Mouse (Mus musculus) right cerebral cortex, postnatal 36 days (tissue): ENCODE data around the gene R3hdml.
A peak's percentile ranks its signal among the peaks of the same experiment; 100 is the strongest.
"Not testable (repeated sequence)": the region's sequence is repeated elsewhere in the genome, so short reads cannot be mapped to it uniquely, and the experiment has no call there.

ENCODE experiments used
- DNase-seq, 2 experiments: peaks; one replicate each; pipeline ENCODE4 v3.0.0; 2022; ENCODE audit warnings: low spot score in 2 of 2, mixed read lengths in 1 of 2

The R3hdml gene

DNA sequence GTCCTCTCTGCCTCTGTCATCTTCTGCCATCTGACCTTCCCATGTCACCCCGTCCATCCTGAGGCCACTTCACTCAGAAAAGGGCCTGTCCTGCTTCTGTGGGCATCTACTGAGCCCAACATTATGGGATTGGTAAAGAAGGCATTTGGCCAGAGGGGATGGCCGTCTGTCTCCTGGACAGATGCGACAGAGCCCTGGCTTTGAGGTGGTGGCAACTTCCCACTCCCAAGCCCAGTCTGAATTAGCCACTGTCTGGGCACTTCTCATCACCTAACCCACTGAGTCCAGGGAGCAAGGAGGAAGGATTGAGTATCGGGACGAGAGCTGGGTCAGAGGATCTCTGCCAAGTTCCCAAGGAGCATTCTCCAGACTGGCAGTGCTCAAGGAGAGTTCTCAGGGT lies at the start of gene R3hdml:
R3hdml (plus strand) TSS at position 301 of the 400 bp plus-strand sequence.
- no peak for DNase-seq

DNA sequence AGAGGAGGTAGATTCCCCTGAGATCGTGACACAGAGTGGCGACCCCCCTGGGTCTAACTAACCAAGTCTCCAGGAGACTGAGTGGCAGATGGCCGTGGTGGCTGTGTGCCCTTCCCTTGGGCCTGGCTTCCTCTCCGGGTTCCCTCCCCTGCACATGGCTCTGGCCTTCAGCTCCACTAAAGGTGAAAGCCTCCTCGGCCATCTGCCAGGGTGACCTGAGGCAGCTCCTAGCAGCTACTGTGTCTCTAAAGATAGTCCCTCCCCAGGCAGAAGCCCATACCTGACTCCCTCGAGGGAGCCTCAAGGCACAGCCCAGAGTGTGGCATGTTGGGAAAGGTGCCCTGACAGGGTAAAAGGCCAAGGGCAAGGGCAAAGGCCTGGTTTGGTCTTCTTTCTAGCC lies 48.6 kb upstream of the R3hdml start:
- DNase-seq: no peak

DNA sequence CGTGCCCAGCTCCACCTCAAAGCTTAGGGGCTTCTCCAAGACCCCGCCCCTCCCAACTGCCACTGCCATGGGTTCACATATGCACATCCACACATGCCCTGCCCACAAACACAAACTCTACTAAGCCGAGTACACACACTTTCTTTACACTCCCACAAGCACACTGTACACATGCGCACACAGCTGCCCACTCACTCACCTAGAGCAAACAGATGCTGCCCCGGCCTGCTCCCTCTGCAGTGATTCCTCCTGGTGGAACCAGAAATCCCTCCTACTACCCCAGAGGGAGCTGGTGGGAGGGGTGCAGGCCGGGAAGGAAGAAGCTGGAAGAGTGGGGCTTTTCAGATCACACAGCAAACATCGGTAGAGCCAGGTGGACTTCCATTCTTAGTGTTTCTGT lies 48.1 kb upstream of the R3hdml start:
- DNase-seq: no peak

DNA sequence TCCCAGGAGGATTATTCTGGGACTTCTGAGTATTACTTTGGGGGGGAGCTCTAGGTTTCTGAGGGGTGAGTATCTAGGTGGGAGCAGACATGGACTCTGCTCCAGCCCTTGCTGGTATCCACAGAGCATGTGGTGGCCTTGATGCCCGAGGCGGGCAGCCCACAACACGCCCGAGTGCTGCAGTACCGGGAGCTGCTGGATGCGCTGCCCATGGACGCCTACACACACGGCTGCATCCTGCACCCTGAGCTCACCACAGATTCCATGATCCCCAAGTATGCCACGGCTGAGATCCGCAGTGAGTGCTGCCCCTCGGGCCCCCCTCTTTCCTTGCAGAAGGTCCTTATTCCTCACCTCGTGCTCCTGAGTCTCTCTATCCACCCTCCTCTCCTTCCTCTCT lies 44.7 kb upstream of the R3hdml start:
- no peak for DNase-seq

DNA sequence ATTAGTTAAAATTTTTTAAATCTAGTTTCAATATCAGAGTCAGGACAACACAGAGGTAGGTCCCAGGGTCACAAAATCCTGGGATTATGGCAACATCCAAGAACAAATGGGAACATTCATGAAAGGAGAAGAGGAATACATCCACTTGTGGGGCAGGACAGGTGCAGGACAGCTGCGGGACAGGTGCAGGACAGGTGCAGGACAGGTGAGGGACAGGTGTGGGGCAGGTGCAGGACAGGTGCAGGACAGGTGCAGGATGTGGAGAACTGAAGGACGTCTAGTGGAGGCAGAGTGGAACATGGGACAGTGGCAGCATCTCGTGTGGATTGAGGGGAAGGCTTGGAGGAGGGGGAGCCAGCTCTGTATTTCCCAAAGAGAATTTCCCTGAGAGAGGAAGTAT lies 42.8 kb upstream of the R3hdml start:
- no peak for DNase-seq

DNA sequence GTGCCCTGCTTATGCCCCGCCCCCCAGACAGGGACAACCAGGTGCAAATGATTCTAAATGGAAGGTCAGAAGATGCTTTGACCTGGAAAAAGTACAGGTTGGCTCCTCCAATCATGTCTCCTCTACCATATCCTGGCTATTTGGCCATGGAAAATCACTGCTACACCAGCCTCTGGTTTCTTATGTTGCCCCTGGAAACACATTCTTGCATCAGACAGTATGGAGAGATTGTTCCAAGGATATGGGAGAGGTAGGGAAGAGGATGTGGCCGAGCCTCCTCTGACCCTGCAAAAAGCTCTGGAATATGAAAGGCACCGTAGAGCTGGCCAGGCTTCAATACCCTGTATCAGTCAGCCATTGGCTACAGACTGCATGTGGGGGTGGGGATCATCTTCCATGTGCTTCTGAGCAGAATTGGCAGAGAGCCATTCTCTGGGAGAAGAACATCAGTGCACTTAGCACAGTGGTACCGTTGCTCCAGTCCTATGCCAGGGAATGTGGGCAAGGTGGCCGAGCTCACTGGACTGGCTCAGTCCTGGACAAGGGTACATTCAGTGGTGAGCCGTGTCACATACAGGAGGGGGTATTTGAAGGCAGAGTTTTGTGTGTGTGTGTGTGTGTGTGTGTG lies 41.3 kb upstream of the R3hdml start:
- DNase-seq: peak; percentile 40 to 43

DNA sequence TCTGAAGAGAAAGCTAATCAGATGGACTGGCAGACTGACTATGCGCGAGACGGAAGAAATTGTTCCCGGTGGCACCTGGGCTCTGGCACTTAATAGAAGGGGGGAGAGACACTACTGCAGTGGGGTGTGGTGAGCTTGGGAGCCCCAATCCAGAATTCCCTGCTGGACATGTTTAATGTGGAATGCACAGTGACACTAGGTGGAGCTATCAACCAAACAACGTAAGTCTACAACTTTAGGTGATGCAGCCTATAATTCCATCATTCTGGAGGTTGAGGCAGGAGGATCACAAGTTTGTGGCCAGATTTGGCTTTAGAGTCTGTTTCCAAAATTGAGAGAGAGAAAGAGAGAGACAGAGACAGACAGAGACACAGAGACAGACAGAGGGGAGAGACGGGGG lies 39.4 kb upstream of the R3hdml start:
- DNase-seq: no peak

DNA sequence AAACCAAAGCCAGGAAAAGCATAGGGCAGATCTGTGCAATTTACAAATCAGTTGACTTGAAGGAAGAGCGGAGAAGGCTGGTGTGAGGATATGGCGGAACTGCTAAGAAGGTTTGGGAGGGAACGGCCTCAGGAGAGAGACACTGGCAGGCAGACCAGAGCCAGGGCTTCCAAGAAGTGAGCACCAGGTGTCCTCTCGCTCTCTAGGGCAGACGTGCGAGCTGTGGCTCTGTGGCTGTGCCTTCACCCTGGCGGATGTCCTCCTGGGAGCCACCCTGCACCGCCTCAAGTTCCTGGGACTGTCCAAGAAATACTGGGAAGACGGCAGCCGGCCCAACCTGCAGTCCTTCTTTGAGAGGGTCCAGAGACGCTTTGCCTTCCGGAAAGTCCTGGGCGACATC lies 38.7 kb upstream of the R3hdml start:
- DNase-seq: no peak

DNA sequence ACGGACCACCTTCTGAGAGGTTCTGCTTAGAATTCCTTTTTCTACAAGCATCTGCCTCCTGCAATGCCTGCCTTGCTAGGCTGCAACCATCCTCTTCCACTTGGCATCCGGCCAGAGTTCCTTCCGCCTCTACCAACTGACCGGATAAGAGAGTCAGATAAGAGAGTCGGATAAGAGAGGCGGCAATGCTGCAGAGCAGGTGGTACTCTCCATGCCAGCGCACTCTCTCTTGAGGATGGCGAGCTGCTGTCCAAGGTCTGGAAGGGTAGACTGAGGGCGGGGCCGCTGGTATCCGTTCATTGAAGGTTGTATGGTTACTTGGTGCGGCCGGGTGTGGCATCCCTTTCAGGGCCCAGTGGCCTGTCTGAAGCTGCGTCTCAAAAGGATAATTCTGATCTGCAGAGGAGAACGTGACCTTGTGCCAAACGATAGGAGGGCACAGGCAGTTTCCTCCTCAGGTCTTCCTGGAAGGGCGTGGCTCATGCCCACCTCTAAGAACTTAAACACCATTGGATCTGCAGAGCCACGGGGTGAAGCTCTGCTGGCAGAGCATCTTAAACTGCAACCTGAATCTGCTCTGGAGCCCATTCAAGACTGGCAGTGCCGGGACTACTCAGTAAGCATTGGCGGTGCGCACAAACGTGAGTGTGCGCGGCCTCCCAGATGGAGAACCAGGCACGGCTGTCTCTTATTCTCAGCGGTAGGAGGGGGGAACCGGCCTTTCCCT lies 33.4 kb upstream of the R3hdml start:
- no peak for DNase-seq

DNA sequence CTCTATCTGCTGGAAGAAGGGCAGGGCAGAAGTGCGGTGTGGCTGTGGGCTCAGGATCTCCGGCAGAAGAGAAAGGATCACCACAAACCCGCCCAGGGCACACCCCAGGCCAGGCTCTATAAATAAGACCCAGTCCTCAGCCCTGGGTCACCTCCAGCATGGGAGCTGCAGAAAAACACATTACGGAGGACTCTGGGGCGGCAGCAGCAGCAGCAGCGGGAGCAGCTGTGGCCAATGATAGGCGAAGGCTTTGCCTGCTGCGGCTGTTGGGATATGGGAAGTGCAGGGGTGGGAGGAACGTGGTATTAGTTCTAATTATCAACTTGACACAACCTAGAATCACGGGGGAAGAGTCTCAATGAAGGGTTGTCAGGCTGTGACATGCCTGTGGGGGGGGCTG lies 32.7 kb upstream of the R3hdml start:
- DNase-seq: no peak

DNA sequence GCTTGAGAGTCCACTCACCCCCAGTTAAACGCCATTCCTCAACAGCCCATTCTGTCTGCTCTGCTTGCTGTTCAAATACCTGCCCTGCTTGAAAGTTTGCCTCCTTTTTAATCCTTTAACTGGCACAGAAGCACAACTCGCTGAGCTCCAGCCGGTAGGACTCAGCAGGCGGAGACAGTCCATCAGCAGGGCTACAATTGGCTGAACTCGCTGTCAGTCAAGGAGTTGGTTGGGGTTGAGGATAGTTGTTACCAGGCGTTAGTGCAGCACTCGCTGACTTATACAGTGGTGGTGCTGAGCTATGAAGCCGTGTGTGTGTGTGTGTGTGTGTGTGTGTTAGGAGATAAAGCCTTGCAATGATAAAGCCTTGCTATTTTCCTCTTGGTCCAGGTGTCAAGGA lies 31.5 kb upstream of the R3hdml start:
- DNase-seq: no peak

DNA sequence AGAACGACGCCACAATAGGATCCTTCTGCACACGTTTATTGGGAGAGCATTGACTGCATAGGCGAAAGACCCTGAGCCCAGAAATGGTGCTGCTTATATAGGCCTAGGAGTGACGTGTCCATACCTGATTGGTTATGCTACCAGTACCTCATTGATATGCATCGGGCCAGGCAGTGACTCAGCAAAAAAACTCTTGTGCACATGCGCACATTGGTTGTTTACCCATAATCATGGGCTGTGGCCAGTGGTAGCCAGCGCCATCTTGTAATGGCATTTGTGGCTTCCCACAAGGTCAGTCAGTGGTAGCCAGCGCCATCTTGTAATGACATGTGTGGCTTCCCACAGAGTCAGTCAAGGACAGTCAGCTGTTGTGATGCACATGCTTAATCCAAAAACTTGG lies 30.8 kb upstream of the R3hdml start:
- DNase-seq: not testable (repeated sequence)

DNA sequence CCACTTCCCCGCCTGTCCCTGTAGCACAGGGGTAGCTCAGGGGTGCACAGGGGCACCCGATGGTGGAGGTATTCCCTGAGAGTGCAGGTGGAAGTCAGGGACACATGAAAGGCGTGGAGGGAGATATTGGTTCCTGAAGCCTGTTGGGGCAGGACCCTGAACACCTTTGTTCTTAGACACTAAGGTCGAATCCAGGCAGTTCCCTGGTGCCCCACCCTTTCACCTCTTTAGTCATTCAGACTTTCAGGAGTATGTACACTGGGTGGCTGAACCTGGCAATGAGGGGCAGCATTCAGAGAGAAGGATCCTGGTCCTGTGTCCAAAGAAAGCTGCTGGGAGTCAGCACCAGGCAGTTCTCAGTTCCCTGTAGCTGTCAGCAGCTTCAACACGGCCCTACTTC lies 29.7 kb upstream of the R3hdml start:
- DNase-seq: no peak

DNA sequence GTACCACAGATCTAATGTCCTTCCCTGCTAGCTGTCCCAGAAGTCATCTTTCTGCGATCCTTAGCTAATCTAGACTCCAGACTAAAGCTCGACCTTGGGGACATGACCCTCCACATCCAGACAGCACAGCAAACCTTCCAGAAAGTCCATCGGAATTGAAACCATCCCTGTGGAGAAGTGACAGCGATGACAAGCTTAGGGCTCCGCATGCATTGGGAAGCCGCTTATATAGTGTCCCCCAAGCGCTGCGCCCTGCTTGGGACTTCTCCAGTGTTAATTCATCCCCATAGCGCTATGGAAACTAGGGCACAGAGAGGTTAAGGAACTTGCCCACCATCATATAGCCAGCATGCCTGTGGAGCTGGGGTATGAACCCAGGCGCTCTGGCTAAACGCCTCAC lies 29.3 kb upstream of the R3hdml start:
- no peak for DNase-seq

DNA sequence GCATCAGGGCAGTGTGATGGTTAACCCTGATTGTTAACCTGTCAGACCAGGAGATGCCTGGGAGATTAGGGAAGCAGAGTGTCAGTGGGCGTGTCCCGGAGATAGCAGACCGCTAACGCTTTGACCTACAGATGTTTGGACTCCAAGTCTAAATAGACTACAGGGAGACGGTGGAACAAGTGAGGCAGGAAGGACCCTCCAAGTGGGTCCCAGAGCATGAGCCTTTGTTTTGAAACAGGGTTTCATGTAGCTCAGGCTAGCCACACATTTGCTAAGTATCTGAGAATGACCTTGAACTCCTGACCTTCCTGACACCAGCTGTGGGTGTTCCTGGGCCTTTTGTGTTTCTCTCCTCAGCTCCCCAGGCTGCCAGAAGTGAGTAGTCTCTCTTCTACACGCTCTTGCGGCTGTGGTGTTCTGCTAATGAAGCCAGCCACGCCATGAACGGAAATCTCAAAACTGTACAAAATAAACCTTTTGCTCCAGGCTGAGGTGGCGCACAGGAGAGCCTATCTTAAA lies 28.8 kb upstream of the R3hdml start:
- no peak for DNase-seq

DNA sequence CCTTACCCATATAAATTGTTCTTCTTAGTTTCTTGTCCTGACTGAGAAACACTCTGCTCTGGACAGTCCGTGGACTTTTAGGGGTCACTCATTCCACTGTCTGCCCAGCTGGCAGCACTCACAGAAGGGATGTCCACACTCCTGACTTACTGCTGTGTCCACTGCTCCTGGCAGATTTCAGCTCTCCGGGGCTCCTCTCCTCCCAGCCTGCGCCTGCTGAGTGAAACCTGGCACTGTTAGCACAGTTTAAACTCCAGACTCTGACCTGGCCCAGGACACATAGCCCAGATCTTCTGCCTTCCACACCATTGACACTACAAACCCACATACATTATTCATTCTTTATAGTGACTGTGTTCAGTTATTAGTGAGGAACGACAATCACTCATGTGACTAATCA lies 28.1 kb upstream of the R3hdml start:
- no peak for DNase-seq

DNA sequence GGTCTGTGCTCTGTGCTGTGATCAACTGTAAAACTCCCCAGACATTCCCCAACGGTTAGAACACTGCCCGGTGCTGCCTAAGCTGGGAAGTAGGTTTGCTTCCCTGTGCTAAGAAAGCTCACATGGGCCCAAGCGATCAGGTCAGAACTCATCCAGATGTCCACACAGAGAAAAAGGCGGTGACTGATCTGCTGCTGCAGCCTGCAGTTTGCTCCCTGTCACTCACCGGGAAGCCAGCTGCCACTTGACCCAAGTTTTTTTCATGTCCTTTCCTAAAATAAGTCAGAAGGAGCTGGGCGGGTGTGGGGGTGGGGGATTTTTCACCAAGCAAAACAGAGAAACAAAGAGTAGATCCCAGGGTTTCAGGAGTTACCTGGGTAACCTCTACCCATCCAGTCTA lies 27.6 kb upstream of the R3hdml start:
- no peak for DNase-seq

DNA sequence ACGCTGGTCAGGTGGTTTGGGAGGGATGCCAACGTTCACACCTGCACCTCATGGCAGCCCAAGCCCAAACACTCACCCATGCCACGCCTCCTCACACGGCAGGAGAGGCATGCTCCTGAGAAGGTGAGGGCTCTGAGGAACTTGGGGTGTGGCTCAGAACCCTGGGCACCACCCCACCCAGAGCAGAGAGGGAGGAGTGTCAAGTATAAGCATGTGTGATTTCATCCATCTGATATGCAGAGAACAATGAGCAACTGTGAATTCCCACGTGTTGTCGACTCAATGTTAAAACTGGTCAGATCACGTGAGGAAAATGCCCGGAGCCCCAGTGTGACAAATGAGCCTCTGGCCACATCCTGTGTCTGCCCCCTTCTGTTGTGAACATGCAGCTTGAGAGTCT lies 25.3 kb upstream of the R3hdml start:
- DNase-seq: no peak

DNA sequence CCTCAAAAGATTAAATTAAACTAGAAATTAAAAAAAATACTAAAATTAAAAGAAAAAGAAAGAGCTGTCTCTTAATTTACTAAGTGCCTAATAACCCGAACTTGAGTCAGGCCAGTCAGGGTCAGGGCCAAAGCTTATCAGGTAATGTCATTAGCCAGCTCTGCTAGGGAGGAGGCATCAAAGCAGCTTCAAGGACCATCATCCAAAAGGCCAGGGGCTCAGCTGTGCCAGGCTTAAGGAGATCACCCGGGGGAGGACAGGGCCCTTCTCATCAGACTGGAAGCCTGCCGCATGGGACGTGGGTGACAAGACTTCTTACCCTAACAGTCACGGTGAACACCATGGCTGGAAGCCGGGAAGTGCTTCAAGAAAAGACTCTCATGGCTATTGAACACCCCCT lies 24.5 kb upstream of the R3hdml start:
- DNase-seq: no peak

DNA sequence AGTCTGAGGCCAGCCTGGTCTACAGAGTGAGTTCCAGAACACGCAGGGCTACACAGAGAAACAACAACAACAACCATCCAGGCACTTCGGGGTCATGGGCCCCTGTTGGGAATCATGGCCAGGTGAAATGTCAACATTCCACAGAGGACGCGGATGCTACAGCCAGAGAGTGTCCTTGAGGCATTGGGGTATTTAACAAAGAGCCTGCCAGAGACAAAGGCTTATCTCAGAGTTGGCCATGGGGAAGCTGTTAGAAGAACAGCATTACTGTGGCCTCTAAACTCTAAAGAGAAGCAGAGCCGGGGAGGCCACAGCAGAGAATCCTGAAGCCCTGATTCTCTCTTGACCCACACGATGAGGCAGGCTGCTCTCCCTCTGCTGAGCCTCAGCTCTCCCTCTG lies 23.3 kb upstream of the R3hdml start:
- no peak for DNase-seq

DNA sequence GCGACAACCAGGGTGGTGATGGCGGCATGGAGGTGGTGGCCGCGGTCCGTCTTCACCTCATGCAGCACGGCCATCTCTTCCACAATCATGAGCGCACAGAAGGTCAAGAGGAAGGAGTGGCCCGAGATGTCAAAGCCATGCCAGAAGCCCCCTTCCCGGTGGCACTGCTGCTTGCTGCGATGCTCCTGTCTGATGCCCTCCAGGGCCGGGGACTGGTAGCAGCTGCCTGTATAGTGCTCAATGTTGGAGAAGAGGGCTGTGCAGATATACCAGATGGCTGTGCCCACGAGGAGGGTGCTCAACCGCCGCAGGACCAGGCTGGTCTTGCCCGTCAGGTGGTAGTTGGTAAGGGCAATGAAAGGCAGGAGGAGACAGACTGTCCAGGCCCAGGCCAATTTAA lies 22.4 kb upstream of the R3hdml start:
- DNase-seq: no peak

DNA sequence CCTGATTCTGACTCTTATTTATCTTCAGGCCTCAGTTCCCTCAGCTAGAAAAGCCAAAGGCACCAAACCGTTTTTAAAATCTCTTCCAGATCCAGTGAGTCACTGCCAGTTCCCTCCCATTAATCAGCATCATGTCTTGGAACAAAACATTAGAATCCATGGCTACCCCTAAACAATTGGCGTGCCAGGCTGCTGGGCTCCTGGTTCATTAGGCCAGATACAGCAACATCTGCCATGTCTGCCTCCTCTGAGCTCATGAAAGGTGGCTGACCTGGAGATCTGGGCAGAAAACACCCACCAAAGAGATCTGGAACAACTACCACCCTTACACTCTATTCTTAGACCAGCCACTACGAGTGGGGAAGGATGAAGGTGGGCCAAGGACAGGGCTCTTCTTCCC lies 21.0 kb upstream of the R3hdml start:
- no peak for DNase-seq

DNA sequence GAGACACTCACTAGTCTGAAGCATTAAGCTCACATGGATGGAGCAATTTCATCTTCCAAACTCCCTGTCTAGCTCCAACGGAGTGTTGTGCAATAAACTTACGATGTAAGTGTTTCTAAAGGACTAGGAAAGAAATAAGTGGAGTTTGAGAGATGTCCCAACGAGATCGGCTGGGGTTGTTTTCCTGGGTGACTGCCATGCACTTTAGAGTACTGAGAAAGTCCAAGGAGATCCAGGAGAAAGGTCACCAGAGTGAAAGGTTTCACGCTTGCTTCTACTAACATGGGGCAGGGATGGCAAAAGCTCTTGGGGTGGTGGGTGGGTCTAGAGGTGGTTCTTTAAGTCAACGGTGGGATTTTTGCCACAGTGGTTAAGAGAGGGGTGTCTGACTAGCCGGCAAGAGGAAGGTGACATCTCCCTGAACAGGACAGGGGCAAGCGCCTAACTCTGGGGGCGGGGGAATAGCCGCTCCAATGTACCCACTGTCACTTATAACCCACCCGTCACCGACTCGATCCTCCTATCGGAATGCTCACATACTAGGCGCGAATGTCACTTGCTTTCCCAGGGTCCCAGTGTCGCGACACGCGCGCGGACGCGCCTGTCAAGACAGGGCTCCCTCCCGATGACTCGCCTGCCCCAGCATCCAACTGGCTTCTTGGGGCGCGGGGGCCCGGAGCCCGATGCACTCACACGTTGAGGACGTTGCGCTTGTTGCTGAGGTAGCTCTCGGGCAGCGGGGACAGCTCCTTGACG lies 20.2 kb upstream of the R3hdml start:
- no peak for DNase-seq
